ENCODE assay signal across 28 mouse cellular contexts in genomic region chr19:19969335-19969734, GRCm38 (mm10).
"Had no signal": no experiment of that assay in that cellular context is flagged by ENCODE, and none has a peak within 500 bp of the region (broad histone marks: within the 10 kb centered on the region; RNA-seq: fewer than 3 reads in every experiment).

No protein-coding gene starts in this region.

- H3K36me3 ChIP-seq: embryonic facial prominence, embryonic 10.5 days; embryonic facial prominence, embryonic 12.5 days; embryonic facial prominence, embryonic 13.5 days; embryonic facial prominence, embryonic 15.5 days; forebrain, embryonic 10.5 days; forebrain, embryonic 12.5 days; forebrain, embryonic 15.5 days had no signal

- H3K4me3 ChIP-seq: embryonic facial prominence, embryonic 10.5 days; embryonic facial prominence, embryonic 12.5 days; embryonic facial prominence, embryonic 13.5 days; embryonic facial prominence, embryonic 15.5 days; erythroblast, embryonic 14.5 days; forebrain, embryonic 10.5 days; forebrain, embryonic 12.5 days; forebrain, embryonic 13.5 days; forebrain, embryonic 15.5 days; gastrocnemius, adult 2 months had no signal

- DNase-seq: cerebellum, adult 2 months; cerebellum, adult 8-10 months; cerebellum, adult 9-10 months; cerebellum, adult 9-11 months; cerebellum, postnatal 10 days; cerebellum, postnatal 14 days; cerebellum, postnatal 25 days; cerebellum, postnatal 36 days; embryo, embryonic 11 days; forebrain, postnatal 0 days; gastrocnemius, adult 2 months; gastrocnemius, postnatal 10 days; gastrocnemius, postnatal 14 days; gastrocnemius, postnatal 25 days; gastrocnemius, postnatal 36 days; heart, adult 11 months; heart, adult 18-20 months had no signal

- ATAC-seq: forebrain, embryonic 13.5 days; forebrain, embryonic 14.5 days; forebrain, embryonic 15.5 days; forebrain, embryonic 16.5 days; forebrain, postnatal 0 days had no signal

- H3K4me1 ChIP-seq: embryonic facial prominence, embryonic 10.5 days; embryonic facial prominence, embryonic 12.5 days; embryonic facial prominence, embryonic 13.5 days; embryonic facial prominence, embryonic 15.5 days; forebrain, embryonic 10.5 days; forebrain, embryonic 12.5 days; forebrain, embryonic 13.5 days; forebrain, embryonic 15.5 days had no signal

- H3K4me2 ChIP-seq: embryonic facial prominence, embryonic 12.5 days; embryonic facial prominence, embryonic 13.5 days; embryonic facial prominence, embryonic 15.5 days; forebrain, embryonic 12.5 days; forebrain, embryonic 13.5 days; forebrain, embryonic 15.5 days had no signal

- H3K27me3 ChIP-seq: embryonic facial prominence, embryonic 12.5 days; embryonic facial prominence, embryonic 13.5 days; embryonic facial prominence, embryonic 15.5 days; forebrain, embryonic 12.5 days; forebrain, embryonic 13.5 days; forebrain, embryonic 15.5 days had no signal

- H3K9me3 ChIP-seq: embryonic facial prominence, embryonic 10.5 days; embryonic facial prominence, embryonic 12.5 days; embryonic facial prominence, embryonic 13.5 days; embryonic facial prominence, embryonic 15.5 days; forebrain, embryonic 10.5 days; forebrain, embryonic 12.5 days; forebrain, embryonic 13.5 days; forebrain, embryonic 15.5 days had no signal

- H3K9ac ChIP-seq: embryonic facial prominence, embryonic 12.5 days; embryonic facial prominence, embryonic 13.5 days; embryonic facial prominence, embryonic 15.5 days; forebrain, embryonic 12.5 days; forebrain, embryonic 13.5 days; forebrain, embryonic 15.5 days; forebrain, postnatal 0 days had no signal

- H3K27ac ChIP-seq: embryonic facial prominence, embryonic 10.5 days; embryonic facial prominence, embryonic 12.5 days; embryonic facial prominence, embryonic 13.5 days; embryonic facial prominence, embryonic 15.5 days; forebrain, embryonic 10.5 days; forebrain, embryonic 12.5 days; forebrain, embryonic 13.5 days; forebrain, embryonic 15.5 days; gastrocnemius, adult 2 months had no signal
